Mouse (Mus musculus) ovary, adult 18-20 months (tissue): ENCODE measurements at regions not wholly inside any gene's neighbourhood (a gene's known extent, or its start where the extent isn't known, plus 50 kb on each side); places are given as distances from the start of the nearest gene placed in this dataset.
"Not testable (repeated sequence)": the region's sequence is repeated elsewhere in the genome, so short reads cannot be mapped to it uniquely, and the experiment has no call there.

ENCODE experiments used
- DNase-seq: peaks from one replicate; pipeline ENCODE4 v3.0.0; 2022; ENCODE audit warnings: low spot score, mixed read lengths

GRCm38 (mm10) chr3:138609749-138610148 is 83.8 kb downstream of the Eif4e start:
- DNase-seq: no peak

GRCm38 (mm10) chr3:138612884-138613653 is 87.1 kb downstream of the Eif4e start:
- DNase-seq: peak; percentile 21

- peak; percentile 12 for DNase-seq
Observed at GRCm38 (mm10) chr3:138613680-138614079, 87.7 kb downstream of the Eif4e start.

GRCm38 (mm10) chr3:138614899-138615298 is 88.9 kb downstream of the Eif4e start:
- no peak for DNase-seq

DNA sequence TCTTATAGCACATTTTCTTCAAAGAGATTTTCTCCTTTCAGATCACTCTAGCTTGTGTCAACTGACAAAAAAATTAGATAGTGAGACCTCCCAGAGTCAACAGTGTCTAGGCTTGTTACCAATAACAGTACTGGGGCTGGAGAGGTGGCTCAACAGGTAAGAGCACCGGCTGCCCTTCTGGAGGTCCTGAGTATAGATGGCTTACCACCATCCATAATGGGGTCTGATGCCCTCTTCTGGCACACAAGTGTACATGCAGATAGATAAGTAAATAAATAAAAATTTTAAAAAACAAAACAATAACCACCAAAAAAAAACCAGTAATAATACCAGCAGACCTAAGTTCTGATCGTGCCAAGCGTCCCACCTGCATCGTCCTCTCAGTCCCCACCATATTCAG is 94.3 kb downstream of the Eif4e start:
- no peak for DNase-seq

GRCm38 (mm10) chr3:138624128-138624527 is 98.1 kb downstream of the Eif4e start:
- no peak for DNase-seq

GRCm38 (mm10) chr3:138626230-138626629 is 100.3 kb downstream of the Eif4e start:
- no peak for DNase-seq

- DNase-seq: no peak
Observed at GRCm38 (mm10) chr3:138630231-138630630, 104.3 kb downstream of the Eif4e start.

DNA sequence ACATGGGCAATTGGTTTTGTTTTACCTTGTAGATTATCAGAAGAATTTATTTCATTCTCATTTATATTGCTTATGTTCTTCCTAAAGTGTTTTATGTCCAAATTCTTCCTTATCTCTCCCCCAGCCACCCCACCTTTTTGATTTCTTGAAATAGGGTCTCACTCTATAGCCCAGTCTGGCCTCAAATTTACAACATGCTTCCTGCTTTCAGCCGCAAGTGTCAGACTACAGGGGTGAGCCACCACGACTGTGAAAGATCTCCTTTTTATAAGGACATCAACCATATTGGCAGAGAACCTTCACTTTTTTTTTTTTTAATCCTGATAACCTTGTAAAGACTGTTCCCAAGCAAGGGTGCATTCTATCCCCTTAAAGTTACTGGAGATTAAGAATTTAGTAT is 106.1 kb downstream of the Eif4e start:
- no peak for DNase-seq

GRCm38 (mm10) chr3:138642026-138642425 is 100.0 kb upstream of the Tspan5 start:
- no peak for DNase-seq

DNA sequence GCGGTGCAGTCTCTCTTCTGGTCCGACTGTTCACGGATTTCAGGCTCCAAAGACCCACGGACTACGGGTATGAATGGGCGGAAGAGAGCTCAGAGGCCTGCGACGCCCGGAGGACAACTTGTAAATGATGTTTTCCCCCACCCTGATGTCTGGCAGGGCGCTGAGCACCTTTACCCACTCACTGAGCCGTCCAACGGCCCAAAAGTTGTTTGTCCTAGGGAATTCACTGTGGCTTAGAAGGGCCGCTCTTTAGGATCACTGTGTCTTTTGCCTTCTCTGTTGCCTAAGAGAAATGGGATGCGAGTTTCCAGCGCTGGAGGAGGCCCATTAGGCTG is 98.1 kb upstream of the Tspan5 start:
- DNase-seq: no peak

- DNase-seq: no peak
Observed at GRCm38 (mm10) chr3:138644286-138644951, 97.6 kb upstream of the Tspan5 start.

DNA sequence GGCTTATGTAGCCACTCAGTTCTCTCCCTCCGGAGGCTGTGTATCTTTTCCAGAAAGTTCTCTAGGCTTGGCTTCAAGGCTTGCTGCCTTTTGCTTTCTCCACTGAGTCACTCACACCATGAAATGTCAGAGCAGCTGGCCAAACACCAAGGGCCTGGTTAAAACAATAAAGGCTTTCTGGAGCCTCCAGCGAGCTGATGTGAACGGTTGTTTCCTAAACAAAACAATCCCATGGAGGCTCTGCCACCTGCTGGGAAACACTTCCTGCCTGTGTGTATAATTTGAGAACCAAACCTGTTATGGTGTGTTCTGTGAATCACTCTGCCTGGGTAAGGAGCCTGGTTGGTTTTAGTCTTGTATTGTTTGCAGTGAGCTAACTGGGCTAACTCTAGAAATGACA is 96.7 kb upstream of the Tspan5 start:
- DNase-seq: peak; percentile 28

- no peak for DNase-seq
Observed at GRCm38 (mm10) chr3:138649699-138650098, 92.3 kb upstream of the Tspan5 start.

DNA sequence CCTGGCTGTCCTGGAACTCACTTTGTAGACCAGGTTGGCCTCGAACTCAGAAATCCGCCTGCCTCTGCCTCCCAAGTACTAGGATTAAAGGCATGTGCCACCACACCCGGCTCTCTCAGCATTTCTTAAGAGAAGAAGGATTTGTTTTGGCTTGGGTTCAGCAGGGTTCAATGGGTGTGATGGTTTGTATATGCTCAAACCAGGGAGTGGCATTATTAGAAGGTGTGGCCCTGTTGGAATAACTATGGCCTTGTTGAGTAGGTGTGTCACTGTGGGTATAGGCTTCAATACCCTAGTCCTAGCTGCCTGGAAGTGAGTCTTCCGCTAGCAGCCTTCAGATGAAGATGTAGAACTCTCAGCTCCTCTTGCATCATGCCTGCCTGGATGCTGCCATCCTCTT is 91.3 kb upstream of the Tspan5 start:
- DNase-seq: not testable (repeated sequence)

DNA sequence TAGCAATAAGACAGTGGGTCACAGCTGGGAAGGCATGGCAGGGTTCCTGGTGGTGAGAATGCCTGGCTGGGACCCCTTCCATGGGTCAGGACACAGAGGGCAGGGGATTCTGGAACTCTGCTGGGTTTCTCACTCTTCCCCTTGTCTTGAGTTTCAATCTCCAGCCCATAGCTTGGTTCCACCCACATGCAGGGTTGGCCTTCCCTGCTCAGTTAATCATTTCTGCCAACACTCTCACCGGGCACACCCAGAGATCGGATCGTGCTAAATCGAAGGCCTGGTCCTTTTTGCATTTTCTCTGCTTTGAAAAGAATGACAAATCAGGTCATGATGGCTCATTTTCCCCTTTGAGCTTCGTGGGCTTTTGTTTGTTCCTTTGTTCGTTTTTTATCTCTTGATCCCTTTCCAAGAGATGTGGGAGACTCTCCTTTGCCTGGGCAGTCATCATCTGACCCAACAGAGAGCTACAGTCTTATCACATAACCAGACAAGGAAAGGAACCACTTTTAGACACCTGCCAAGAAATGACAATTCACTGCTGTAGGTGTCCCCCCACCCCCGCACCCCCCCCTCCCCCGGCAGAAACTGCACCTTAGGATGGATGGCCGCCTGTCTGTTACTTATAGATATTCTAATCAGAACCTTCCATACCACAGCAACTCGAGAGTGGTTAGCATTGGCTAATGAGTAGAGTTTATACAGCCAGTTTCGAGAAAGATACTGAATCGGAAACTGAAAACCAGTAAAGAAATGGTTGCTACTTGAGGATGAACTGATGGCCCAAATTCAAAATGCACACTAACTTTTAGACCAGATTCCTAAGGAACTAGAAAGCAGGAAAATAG is 90.4 kb upstream of the Tspan5 start:
- DNase-seq: no peak

- DNase-seq: no peak
Observed at GRCm38 (mm10) chr3:138652206-138652605, 89.8 kb upstream of the Tspan5 start.

GRCm38 (mm10) chr3:138652685-138653084 is 89.3 kb upstream of the Tspan5 start:
- DNase-seq: no peak

DNA sequence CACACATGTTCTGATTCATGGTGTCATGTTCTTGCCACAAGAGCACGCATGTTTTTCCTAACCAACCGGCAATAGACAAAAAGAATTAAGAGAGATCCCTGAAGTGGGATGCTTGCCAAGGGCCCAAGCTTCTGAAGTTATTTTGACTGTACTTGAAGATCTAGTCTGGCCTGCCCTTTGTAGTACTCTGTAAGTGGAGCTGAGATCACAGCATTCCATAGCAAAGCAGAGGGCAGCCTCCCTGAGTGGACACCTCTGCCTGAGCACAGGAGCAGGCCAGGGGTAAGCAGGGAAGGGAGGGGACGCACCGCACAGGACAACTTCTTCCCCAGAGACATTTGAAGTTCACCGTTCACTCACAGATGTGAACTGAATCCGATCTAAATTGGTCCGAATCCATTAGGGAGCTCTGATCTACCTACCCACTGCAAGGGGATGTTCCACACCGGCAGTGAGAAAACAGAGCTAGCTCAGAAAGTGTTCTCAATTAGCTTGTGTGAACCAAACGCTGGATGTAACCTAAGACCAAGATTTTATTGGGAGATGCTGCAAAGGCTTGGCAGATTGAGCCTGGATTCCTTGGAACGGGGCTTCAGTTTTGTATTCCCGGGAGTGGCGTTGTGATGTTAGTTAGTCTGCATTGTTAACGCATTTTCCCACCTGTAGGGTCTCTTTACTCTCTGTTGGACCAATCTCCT is 88.3 kb upstream of the Tspan5 start:
- DNase-seq: no peak

DNA sequence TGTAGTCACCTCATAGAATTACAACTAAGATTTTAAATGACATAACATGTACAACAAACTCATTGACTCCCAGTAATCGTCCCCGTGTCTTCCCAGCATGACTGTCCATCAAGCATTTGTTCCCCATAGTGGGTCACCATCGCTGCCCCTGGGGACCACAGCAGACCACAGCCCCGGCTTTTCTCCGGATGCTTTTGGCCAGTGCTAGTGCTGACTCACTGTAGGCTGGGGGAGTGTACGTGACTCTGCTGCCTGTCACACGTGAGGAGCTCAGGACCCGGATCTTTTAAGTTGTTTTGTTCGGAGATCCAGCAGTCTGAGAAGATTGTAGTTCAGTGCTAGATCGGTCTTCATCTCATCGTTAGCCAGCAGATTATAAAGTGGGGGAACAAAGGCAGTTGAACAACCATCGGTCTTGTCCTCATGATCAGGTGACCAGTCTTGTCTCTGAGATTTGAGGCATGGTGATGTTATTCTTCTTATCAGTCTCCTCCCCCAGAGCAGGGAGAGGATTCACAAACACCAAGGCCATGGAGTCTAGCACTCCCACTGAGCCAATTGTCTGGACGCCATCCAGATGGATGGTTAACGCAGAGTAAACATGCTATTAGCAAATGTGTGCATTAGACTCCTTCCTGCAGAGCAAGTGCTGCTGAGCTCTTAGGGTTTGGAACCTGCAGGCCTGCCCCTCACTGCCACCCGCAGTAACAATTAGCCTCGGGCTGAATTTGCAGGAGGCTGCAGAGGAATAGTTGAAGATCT is 87.2 kb upstream of the Tspan5 start:
- peak; percentile 46 for DNase-seq

- no peak for DNase-seq
Observed at GRCm38 (mm10) chr3:138655479-138655878, 86.5 kb upstream of the Tspan5 start.
